Mouse (Mus musculus) embryo, embryonic 10 days (tissue): Measurements from ENCODE around the gene Celsr1.

Experiments used
- DNase-seq: peaks from one replicate; pipeline ENCODE4 v3.0.0-alpha.2; 2015; ENCODE audit warnings: low spot score

The Celsr1 gene

GRCm38 (mm10) chr15:86033191-86033841, at the start of gene Celsr1:
TSS of gene Celsr1 (minus strand) at chr15:86033777.
- DNase-seq = peak; percentile 65

DNA sequence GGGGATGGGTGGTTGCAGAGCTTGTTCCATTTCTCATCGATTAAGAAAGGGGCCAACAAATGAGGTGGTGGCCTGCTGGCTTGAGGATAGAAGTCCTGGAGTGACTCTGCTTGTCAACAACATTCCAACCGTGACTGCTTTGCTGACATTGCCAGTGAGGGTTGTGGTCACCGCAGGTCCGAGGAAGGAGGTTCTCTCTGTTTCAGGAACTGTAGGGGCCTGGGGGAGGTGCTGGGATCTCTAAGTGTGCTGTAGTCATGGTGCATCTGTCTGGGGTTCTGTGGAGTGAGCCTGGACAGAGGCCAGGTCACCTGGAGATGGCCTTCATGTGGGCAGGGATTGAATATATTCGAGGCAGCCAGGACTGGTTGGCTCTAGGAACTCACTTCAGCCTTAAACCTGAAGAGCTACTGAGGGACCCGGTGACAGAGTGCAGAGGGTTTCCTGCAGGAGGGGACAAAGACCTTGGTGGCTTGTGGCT, 49.7 kb upstream of the Celsr1 start:
- no peak for DNase-seq

GRCm38 (mm10) chr15:86082551-86082961, 49.0 kb upstream of the Celsr1 start:
- no peak for DNase-seq

GRCm38 (mm10) chr15:86081654-86082053, 48.1 kb upstream of the Celsr1 start:
- DNase-seq = peak; percentile 53

DNA sequence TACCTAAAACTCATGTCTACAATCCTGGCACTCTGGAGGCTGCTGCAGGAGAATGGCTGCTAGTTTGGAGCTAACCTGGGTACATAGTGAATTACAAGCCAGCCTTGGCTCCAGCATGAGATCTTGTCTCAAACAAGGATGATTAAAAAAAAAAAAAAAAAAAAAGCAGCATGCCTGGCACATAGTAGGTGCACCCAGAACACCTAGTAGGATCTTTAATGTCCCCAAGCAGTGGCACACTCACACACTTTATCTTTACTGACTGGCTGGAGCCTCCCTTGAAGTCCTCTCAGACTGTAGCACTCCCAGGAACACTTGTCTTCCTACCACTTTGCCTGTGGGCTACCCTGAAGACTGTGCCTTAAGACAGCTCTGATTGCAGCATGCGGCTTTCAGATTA, 46.8 kb upstream of the Celsr1 start:
- no peak for DNase-seq

DNA sequence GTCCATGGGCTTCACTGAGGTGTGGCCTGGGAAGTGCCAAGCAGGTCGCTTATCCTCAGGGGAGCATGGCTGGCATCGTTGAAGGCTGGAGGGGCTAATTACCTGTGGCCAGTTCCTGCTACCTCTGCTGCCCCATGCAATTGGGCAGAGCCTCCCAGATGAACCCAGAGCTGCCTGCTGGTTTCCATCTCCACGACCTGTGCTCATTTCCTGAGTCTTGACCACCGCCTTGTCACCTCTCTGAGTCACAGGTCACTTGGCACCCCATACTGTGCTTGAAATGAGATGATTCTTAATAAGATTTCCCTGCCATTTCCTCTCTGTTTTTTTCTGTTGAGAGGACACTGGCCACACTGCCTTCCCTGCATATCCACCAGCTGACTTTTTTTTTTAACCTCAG, 46.3 kb upstream of the Celsr1 start:
- no peak for DNase-seq

GRCm38 (mm10) chr15:86079467-86079866, 45.9 kb upstream of the Celsr1 start:
- no peak for DNase-seq

DNA sequence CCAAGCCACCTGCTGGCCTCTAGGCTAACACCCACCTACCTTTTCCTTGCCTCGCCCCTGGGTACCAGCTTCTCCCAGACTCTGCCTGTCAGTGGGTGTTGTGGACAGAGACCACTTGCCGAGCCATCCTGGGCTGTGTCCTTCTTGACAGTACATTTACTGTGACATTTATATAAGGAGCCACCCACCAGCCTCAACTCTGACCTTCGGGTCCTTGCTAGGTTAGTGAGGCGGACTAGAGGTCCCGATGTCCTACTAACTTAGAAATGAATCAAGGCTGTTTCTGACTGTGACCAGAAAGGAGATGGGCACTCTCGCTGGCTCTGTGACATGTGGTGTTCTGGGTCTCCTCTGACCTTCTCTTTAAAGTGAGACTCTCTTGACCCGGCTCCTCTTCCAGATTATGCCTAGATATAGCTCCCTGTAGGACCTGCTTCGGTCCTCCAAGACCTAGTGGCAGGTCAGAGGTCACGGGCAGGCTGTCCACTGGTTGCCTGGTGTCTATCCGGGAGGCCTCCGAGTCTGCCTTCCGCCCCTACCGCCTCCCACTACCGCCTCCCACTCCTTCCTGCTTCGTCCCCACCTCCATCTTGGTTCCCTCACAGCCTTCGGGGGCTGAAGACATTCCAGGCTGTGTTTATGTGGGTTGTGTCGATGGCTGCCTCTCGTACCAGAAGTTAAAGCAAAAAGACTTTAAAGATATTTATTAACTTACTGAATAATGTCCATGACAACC, 45.1 kb upstream of the Celsr1 start:
- DNase-seq = no peak

DNA sequence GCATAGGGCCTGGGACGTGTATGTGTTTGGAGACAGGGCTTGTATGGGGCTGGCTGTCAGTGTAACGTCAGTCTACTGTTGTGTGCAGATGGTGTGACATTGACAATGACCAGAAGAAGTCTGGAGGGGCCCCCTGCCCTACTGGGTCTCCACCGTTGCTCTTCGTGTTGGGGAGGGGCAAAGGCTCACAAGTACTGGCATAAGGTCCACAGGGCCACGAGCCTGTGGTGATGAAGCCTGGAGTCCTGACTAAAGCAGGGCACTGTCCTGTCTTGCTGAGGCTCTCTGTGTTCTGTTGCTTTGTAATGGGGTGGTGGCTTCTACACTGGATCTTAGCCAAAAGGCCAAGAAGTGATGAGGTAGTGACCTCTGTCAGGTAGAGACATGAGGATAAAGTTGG, 44.4 kb upstream of the Celsr1 start:
- no peak for DNase-seq

DNA sequence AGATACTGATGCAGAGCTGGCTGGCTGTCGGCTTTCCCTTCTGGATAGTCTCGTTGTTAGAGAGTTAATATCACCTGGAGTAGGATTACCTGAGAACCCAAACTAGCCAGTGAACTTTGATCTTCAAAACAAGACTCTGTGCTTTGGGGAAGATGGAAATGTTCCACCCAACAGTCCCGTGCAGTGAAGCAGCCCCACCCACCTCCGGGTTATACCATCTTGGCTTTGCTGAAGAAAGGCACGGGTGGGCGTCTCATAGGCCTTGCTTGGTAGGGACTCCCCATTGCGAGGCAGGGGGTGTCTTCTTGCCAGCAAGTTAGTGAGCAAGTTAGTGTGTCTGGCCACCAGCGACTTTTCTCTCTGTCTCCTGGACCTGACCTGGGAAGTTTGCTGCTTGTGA, 42.8 kb upstream of the Celsr1 start:
- DNase-seq = no peak

- no peak for DNase-seq
Measured at GRCm38 (mm10) chr15:86076048-86076315, 42.4 kb upstream of the Celsr1 start.

GRCm38 (mm10) chr15:86075305-86076047, 41.9 kb upstream of the Celsr1 start:
- no peak for DNase-seq

- DNase-seq = no peak
Measured at GRCm38 (mm10) chr15:86074171-86074937, 40.8 kb upstream of the Celsr1 start.

DNA sequence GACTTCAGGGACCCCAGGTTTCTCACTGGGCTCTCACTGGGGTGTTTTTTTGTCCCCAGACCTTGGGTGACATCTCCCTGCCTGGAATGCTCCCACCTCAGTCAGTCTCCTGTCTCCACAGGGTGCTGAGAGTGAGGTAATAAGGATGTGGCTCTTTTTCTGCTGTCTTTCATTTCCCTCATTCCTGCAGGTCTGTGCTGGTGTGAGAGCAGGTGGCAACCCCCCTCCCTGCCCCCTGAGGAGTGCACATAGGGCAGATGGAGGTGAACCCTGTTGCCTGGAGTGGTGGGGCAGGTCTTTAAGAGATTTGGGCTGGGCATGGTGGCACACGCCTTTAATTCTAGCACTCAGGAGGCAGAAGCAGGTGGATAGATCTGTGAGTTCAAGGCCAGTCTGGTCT, 37.6 kb upstream of the Celsr1 start:
- DNase-seq = no peak

- DNase-seq = no peak
Measured at GRCm38 (mm10) chr15:86070368-86070767, 36.8 kb upstream of the Celsr1 start.

GRCm38 (mm10) chr15:86069011-86069791, 35.6 kb upstream of the Celsr1 start:
- DNase-seq = no peak

GRCm38 (mm10) chr15:86067941-86068495, 34.4 kb upstream of the Celsr1 start:
- DNase-seq = no peak

DNA sequence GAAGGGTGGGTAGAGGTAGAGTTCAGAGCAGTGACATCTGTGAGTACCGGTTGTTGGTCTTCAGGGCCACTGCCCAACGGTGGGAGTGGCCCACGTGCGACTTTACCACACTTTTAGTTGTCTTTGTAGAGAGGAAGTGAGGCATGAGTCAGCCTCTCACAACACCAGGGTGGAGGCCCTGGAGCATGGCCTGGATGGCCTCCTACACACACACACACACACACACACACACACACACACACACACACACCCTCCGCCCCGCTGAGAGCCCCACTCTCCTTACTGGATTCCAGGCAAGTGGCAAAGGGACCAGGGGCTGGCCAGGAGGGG, 34.0 kb upstream of the Celsr1 start:
- DNase-seq = no peak

GRCm38 (mm10) chr15:86066836-86067580, 33.4 kb upstream of the Celsr1 start:
- DNase-seq = no peak

GRCm38 (mm10) chr15:86065367-86065766, 31.8 kb upstream of the Celsr1 start:
- DNase-seq = no peak

DNA sequence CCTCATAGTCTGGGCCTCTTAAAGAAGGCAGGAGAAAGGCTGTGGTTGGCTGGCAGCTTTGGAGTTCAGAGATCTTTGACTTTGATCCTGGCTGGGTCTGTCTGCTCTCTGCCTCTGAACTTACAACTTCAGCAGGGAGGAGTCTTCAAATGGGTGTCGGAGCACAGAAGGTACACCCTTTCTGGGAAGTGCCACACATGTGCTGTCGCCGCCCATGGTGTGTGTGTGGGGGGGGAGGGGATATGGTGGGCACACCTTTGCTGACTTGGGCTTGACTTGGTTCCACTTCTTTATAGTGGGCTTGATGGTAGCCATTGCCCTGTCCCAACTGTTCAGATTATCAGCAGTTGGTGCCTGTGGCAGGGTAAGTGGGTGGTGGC, 31.3 kb upstream of the Celsr1 start:
- DNase-seq = no peak
